Comparison of ENCODE assay signal across 22 mouse cellular contexts in genomic region chr9:67504669-67505260, GRCm38 (mm10). TPM values are rescaled to one million over a fixed set of nuclear protein-coding genes. Genes with fewer than 3 reads are reported as not detected.
DNase-seq lines count a peak whose midpoint lies in the region; ATAC-seq and TF ChIP-seq lines count a peak whose summit lies in the region.
"Had no signal": no experiment of that assay in that cellular context is flagged by ENCODE, and none has a peak within 500 bp of the region (broad histone marks: within the 10 kb centered on the region; RNA-seq: fewer than 3 reads in every experiment).

No protein-coding gene starts in this region.

- H3K4me2 ChIP-seq in stomach, postnatal 0 days (replicated peaks; ENCODE audit: low read depth) = no peak overlapping the region
- H3K4me2 ChIP-seq: forebrain, embryonic 13.5 days; hindbrain, embryonic 14.5 days; kidney, embryonic 15.5 days; limb, embryonic 12.5 days; liver, embryonic 13.5 days; midbrain, embryonic 13.5 days had no signal

- no peaks in the 10 kb centered on the region; the same call in 1 of the 2 replicates for H3K36me3 ChIP-seq in kidney, adult 2 months (ENCODE audit: control insufficient read depth, insufficient read depth, low read length)
- H3K36me3 ChIP-seq in stomach, postnatal 0 days (ENCODE audit: control insufficient read depth, insufficient read depth, low read length) = no peaks in the 10 kb centered on the region
- H3K36me3 ChIP-seq: G1E; heart, embryonic 10.5 days; kidney, embryonic 15.5 days; limb, embryonic 12.5 days; liver, embryonic 13.5 days; midbrain, embryonic 13.5 days had no signal

- no peak overlapping the region for H3K27ac ChIP-seq in kidney, adult 2 months (ENCODE audit: insufficient read depth, low read depth, low read length)
- 0 out of 2 replicates have a peak overlapping the region, but pooled peaks have one; percentile 30 for H3K27ac ChIP-seq in stomach, postnatal 0 days (replicated peaks)
- H3K27ac ChIP-seq: forebrain, embryonic 13.5 days; heart, embryonic 10.5 days; hindbrain, embryonic 14.5 days; kidney, embryonic 15.5 days; limb, embryonic 12.5 days; liver, embryonic 13.5 days; midbrain, embryonic 13.5 days had no signal

- H3K4me3 ChIP-seq in kidney, adult 2 months (ENCODE audit: insufficient read depth, low read depth, low read length) = no peak overlapping the region
- H3K4me3 ChIP-seq in stomach, postnatal 0 days (ENCODE audit: low read depth, low read length) = no peak overlapping the region
- H3K4me3 ChIP-seq: forebrain, embryonic 13.5 days; heart, embryonic 10.5 days; kidney, embryonic 15.5 days; limb, embryonic 12.5 days; liver, embryonic 13.5 days; midbrain, embryonic 13.5 days; myocyte had no signal

- no peak for TF ChIP-seq POLR2A in kidney, adult 2 months (IDR thresholded peaks at IDR 0.05; ENCODE audit: low read depth, low read length)

- no peaks in the 10 kb centered on the region for H3K27me3 ChIP-seq in kidney, adult 2 months (replicated peaks; ENCODE audit: control insufficient read depth, insufficient read depth, low read length)
- no peaks in the 10 kb centered on the region for H3K27me3 ChIP-seq in stomach, postnatal 0 days (ENCODE audit: control insufficient read depth, insufficient read depth, low read length)
- H3K27me3 ChIP-seq: forebrain, embryonic 13.5 days; limb, embryonic 12.5 days; liver, embryonic 13.5 days; midbrain, embryonic 13.5 days had no signal

- TF ChIP-seq EP300 in stomach, postnatal 0 days (optimal IDR thresholded peaks at IDR 0.05) = no peak

- peak; percentile 28 for DNase-seq in kidney, adult 2 months
- DNase-seq in kidney, postnatal 14 days = no peak
- DNase-seq in urinary bladder, adult 18-20 months (ENCODE audit: low spot score in 2 of 2) = peak; percentile 19 to 45
- DNase-seq in urinary bladder, adult 2 months (ENCODE audit: low spot score) = no peak
- DNase-seq in cerebellum, postnatal 25 days = peak; percentile 20 to 48
- DNase-seq in stomach, postnatal 0 days (ENCODE audit: low spot score) = peak; percentile 66
- DNase-seq in gastrocnemius, postnatal 36 days = no peak
- DNase-seq: gastrocnemius, postnatal 25 days; heart, postnatal 10 days; layer of hippocampus, adult 9-11 months; liver, embryonic 13.5 days; right cerebral cortex, postnatal 4 days had no signal

- no peaks in the 10 kb centered on the region for H3K9me3 ChIP-seq in stomach, postnatal 0 days (ENCODE audit: control insufficient read depth, low read length)
- H3K9me3 ChIP-seq: forebrain, embryonic 13.5 days; G1E; heart, embryonic 10.5 days; kidney, embryonic 15.5 days; limb, embryonic 12.5 days; liver, embryonic 13.5 days; midbrain, embryonic 13.5 days had no signal

- peak; percentile 81 for ATAC-seq in stomach, postnatal 0 days (ENCODE audit: low FRiP score, low TSS enrichment)
- ATAC-seq: CD4-positive, CD25-positive, alpha-beta regulatory T cell, adult 4 months; forebrain, embryonic 13.5 days; midbrain, embryonic 13.5 days had no signal

- WGBS in kidney, adult 2 months = 63% methylated on average over 8 of the region's 8 CpGs
- WGBS in stomach, postnatal 0 days = 50% methylated on average over 8 of the region's 8 CpGs

- H3K9ac ChIP-seq in stomach, postnatal 0 days (ENCODE audit: low read length) = no peak overlapping the region
- H3K9ac ChIP-seq: forebrain, embryonic 13.5 days; hindbrain, embryonic 14.5 days; kidney, embryonic 15.5 days; limb, embryonic 12.5 days; liver, embryonic 13.5 days; midbrain, embryonic 13.5 days had no signal

- no peak for TF ChIP-seq CTCF in kidney, adult 2 months (conservative IDR thresholded peaks at IDR 0.05; ENCODE audit: insufficient read depth, insufficient read length, low read depth, low read length)
- TF ChIP-seq CTCF in stomach, postnatal 0 days (IDR thresholded peaks at IDR 0.05; ENCODE audit: low read depth) = no peak

- no peaks in the 10 kb centered on the region for H3K4me1 ChIP-seq in kidney, adult 2 months (ENCODE audit: control insufficient read depth, insufficient read depth, low read length)
- peaks cover 4% of the 10 kb centered on the region; the same call in 1 of the 2 replicates for H3K4me1 ChIP-seq in stomach, postnatal 0 days (replicated peaks; ENCODE audit: control insufficient read depth, insufficient read depth)
- H3K4me1 ChIP-seq: liver, embryonic 13.5 days had no signal

- intact Hi-C loops in gastrocnemius, postnatal 36 days (cut with DNase I) = no loop called here

RNA-seq across cellular contexts. Expression of gene Tln2, which starts 54.7 kb away (rescaled TPM):
- polyA plus RNA-seq in kidney, adult 2 months (2012; rRNA removed) = 113 and 129 TPM in 2 replicates
- polyA plus RNA-seq in urinary bladder, adult 2 months (2012; rRNA removed) = 5.6 and 7.4 TPM in 2 replicates
- 14.3 and 17.5 TPM in 2 replicates for polyA plus RNA-seq in stomach, postnatal 0 days (2015; fragmentation: Nextera tagmentation; extraction: Ambion mirVana)
- 10 to 100 TPM; 88.5 to 96.5 TPM for total RNA-seq in gastrocnemius, postnatal 36 days (2021)
- total RNA-seq: neutrophil, adult 5-6 weeks had no signal

Comparison
In these comparisons a context has a peak if more than half of its experiments do, and no peak if none do; other contexts are left out.
1. DNase-seq: peak in kidney, adult 2 months (single experiment), urinary bladder, adult 18-20 months (2 of 2), cerebellum, postnatal 25 days (2 of 2) and stomach, postnatal 0 days (single experiment); none in kidney, postnatal 14 days (single experiment), urinary bladder, adult 2 months (single experiment) and gastrocnemius, postnatal 36 days (0 of 2).